Mouse (Mus musculus): ENCODE data around the gene Gm11027.
"Not testable (repeated sequence)": the region's sequence is repeated elsewhere in the genome, so short reads cannot be mapped to it uniquely, and the experiment has no call there.

DNA sequence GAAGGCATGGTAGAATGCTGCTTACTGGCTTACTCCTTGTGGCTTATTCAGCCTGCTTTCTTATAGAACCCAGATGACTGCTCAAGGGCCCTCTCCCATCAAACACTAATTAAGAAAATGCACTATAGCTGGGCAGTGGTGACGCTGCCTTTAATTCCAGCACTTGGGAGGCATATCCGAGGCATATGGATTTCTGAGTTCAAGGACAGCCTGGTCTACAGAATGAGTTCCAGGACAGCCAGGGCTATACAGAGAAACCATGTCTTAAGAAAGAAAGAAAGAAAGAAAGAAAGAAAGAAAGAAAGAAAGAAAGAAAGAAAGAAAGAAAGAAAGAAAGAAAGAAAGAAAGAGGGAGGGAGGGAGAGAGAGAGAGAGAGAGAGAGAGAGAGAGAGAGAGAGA lies at the start of gene Gm11027:
- TF ChIP-seq CTCF (conservative IDR thresholded peaks at IDR 0.05; ENCODE audit: insufficient read depth, insufficient read length, low read depth, low read length); POLR2A (IDR thresholded peaks at IDR 0.05; ENCODE audit: low read depth, low read length): not testable (repeated sequence)

Measured in kidney, adult 2 months (tissue).